Mouse (Mus musculus): ENCODE measurements around the gene Mrtfa. TPM values are rescaled to one million over a fixed set of nuclear protein-coding genes. Genes with fewer than 3 reads are reported as not detected.
A peak's percentile ranks its signal among the peaks of the same experiment; 100 is the strongest.

Mrtfa gene
- polyA plus RNA-seq, 1 experiment from 2014 or later = 24.9 TPM

DNA sequence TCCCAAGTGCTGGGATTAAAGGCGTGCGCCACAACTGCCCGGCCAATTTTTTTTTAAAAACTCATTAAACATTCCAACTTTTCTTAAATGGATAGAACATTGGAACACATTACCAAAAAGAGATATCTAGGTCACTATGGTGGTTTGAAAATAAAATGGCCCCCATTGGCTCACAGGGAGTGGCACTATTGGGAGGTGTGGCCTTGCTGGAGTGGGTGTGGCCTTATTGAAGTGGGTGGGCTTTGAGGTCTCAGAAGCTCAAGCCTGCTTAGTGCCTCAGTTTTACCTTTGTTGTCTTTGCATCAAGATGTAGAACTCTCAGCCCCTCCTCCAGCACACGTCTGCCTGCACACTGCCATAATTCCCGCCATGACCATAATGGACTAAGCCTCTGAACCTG is 11.9 kb upstream of the Mrtfa start:
- H3K9ac ChIP-seq (ENCODE audit: low read length) = no peak overlapping the region
- no peak for ATAC-seq (ENCODE audit: low read depth)
- no peaks in the 10 kb centered on the region for H3K27me3 ChIP-seq (ENCODE audit: control insufficient read depth, insufficient read depth, low read depth, low read length)
- H3K4me3 ChIP-seq (ENCODE audit: low read length) = no peak overlapping the region
- 97% methylated on average over 5 of the region's 5 CpGs for WGBS
- H3K36me3 ChIP-seq (ENCODE audit: control insufficient read depth, insufficient read depth, low read length) = no peaks in the 10 kb centered on the region
- H3K4me1 ChIP-seq (replicated peaks; ENCODE audit: control insufficient read depth, insufficient read depth, low read length) = peaks cover 4% of the 10 kb centered on the region
- H3K4me2 ChIP-seq (ENCODE audit: low read depth, low read length) = no peak overlapping the region
- H3K9me3 ChIP-seq (ENCODE audit: control insufficient read depth, low read length) = peaks cover 3% of the 10 kb centered on the region; the same call in 1 of the 2 replicates
- H3K27ac ChIP-seq (ENCODE audit: low read length) = no peak overlapping the region

DNA sequence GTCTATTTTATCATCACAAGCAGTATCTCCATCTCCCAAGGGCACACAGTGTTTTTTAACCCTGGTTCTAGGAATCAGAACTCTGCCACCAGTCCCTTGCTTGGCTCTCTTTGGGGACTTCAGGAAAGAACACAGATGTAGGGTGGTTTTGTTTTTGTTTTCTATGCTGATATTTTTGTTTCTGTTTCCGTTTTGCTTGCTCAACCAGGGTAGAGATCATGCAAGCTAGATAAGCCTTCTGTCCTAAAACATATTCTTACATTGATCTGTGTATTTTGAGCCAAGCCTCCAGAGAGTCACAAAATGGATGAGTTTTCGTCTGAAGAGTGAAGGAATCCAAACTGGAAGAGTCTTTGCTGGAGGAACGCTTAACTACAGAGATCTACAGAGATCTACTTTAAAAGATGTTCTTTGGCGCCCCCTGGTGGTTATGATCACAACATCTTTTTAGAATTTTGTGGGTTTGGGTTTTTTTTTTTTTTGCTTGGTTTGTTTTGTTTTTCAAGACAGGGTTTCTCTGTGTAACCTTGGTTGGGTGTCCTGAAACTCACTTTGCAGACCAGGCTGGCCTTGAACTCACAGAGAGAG is 8.9 kb upstream of the Mrtfa start:
- no peaks in the 10 kb centered on the region for H3K36me3 ChIP-seq (ENCODE audit: control insufficient read depth, insufficient read depth, low read length)
- no peaks in the 10 kb centered on the region for H3K27me3 ChIP-seq (ENCODE audit: control insufficient read depth, insufficient read depth, low read depth, low read length)
- H3K27ac ChIP-seq (ENCODE audit: low read length) = peak overlapping the region; percentile 10; the same call in 1 of the 2 replicates
- 18% methylated on average over 4 of the region's 4 CpGs for WGBS
- ATAC-seq (ENCODE audit: low read depth) = peak; percentile 51; the same call in 1 of the 2 replicates
- no peak overlapping the region for H3K9ac ChIP-seq (ENCODE audit: low read length)
- H3K4me1 ChIP-seq (replicated peaks; ENCODE audit: control insufficient read depth, insufficient read depth, low read length) = peaks cover 4% of the 10 kb centered on the region
- no peak overlapping the region for H3K4me3 ChIP-seq (ENCODE audit: low read length)
- peaks cover 3% of the 10 kb centered on the region; the same call in 1 of the 2 replicates for H3K9me3 ChIP-seq (ENCODE audit: control insufficient read depth, low read length)
- peak overlapping the region; percentile 31; the same call in 1 of the 2 replicates for H3K4me2 ChIP-seq (ENCODE audit: low read depth, low read length)

DNA sequence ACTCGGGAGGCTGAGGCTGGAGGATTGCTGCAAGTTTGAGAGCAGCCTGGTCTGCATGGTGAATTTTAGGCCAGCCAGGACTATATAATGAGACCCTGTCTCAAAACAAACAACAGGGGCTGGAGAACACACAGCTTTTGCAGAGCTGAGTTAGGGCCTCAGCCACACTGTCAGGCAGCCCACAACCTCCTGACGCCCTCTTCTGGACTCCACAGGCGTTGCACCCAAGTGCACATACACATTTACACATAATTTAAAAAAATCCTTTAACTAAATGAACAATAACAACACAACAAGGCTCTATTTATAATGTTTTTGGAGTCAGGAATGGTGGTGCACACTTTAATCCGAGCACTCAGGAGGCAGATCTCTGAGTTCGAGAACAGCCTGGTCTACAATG is 7.9 kb upstream of the Mrtfa start:
- H3K9ac ChIP-seq (ENCODE audit: low read length) = no peak overlapping the region
- peaks cover 4% of the 10 kb centered on the region for H3K4me1 ChIP-seq (replicated peaks; ENCODE audit: control insufficient read depth, insufficient read depth, low read length)
- 93% methylated on average over 5 of the region's 5 CpGs for WGBS
- no peaks in the 10 kb centered on the region for H3K27me3 ChIP-seq (ENCODE audit: control insufficient read depth, insufficient read depth, low read depth, low read length)
- H3K9me3 ChIP-seq (ENCODE audit: control insufficient read depth, low read length) = peaks cover 3% of the 10 kb centered on the region; the same call in 1 of the 2 replicates
- H3K4me2 ChIP-seq (ENCODE audit: low read depth, low read length) = no peak overlapping the region
- H3K36me3 ChIP-seq (ENCODE audit: control insufficient read depth, insufficient read depth, low read length) = no peaks in the 10 kb centered on the region
- no peak overlapping the region for H3K4me3 ChIP-seq (ENCODE audit: low read length)
- ATAC-seq (ENCODE audit: low read depth) = no peak
- no peak overlapping the region for H3K27ac ChIP-seq (ENCODE audit: low read length)

DNA sequence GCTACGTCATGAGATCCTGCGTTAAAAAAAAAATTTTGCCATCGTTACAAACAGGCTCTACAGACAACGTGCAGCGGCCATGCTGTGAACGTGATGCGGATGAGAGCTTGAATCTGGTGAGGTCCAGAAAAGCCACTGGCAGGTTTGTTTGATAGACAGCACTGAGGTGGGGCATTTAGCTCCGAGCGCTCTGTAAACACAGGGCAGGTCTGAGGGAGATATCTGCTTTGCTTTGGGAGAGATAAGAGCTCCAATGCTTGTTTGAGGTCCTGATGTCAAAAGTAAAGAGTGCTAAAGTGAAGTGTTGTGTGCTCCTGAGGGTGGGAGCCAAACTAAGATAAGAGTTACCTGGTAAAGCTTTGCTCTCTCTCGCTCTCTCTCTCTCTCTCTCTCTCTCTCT is 6.6 kb upstream of the Mrtfa start:
- Histone ChIP-seq H3K9ac (ENCODE audit: low read length) (no peak overlapping the region), H3K4me2 (ENCODE audit: low read depth, low read length) (no peak overlapping the region), H3K27me3 (ENCODE audit: control insufficient read depth, insufficient read depth, low read depth, low read length) (no peaks in the 10 kb centered on the region), H3K36me3 (ENCODE audit: control insufficient read depth, insufficient read depth, low read length) (no peaks in the 10 kb centered on the region), H3K4me1 (replicated peaks; ENCODE audit: control insufficient read depth, insufficient read depth, low read length) (peaks cover 4% of the 10 kb centered on the region), H3K9me3 (ENCODE audit: control insufficient read depth, low read length) (peaks cover 3% of the 10 kb centered on the region; the same call in 1 of the 2 replicates), H3K4me3 (ENCODE audit: low read length) (no peak overlapping the region), H3K27ac (ENCODE audit: low read length) (no peak overlapping the region)
- WGBS = 51% methylated on average over 10 of the region's 10 CpGs
- 0 out of 2 replicates have a peak, but pooled peaks have one; percentile 29 for ATAC-seq (ENCODE audit: low read depth)

DNA sequence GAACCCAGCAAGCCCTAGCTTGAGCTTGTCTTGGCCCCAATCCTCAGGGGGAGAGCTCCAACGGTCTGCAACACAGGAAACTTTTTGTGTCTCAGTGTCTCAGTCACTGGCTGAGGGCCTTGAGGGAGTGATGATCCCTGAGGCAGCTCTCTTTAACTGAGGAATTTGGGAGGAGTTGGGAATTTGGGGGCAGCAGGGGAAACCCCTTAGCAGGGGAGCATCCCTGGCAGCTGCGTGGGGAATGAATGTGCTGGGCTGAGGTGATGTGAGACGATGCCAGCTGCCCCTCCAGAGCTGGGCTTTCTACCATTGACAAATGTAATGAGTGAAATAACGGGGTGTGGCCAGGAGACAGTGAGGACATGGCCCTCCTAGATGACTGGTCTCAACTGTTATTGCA is 4.9 kb upstream of the Mrtfa start:
- Histone ChIP-seq H3K27me3 (ENCODE audit: control insufficient read depth, insufficient read depth, low read depth, low read length) (no peaks in the 10 kb centered on the region), H3K27ac (ENCODE audit: low read length) (no peak overlapping the region), H3K4me1 (replicated peaks; ENCODE audit: control insufficient read depth, insufficient read depth, low read length) (peaks cover 12% of the 10 kb centered on the region), H3K4me3 (ENCODE audit: low read length) (no peak overlapping the region), H3K9ac (ENCODE audit: low read length) (no peak overlapping the region), H3K36me3 (ENCODE audit: control insufficient read depth, insufficient read depth, low read length) (no peaks in the 10 kb centered on the region), H3K4me2 (ENCODE audit: low read depth, low read length) (no peak overlapping the region), H3K9me3 (ENCODE audit: control insufficient read depth, low read length) (peaks cover 3% of the 10 kb centered on the region; the same call in 1 of the 2 replicates)
- 38% methylated on average over 4 of the region's 4 CpGs for WGBS
- ATAC-seq (ENCODE audit: low read depth) = no peak

DNA sequence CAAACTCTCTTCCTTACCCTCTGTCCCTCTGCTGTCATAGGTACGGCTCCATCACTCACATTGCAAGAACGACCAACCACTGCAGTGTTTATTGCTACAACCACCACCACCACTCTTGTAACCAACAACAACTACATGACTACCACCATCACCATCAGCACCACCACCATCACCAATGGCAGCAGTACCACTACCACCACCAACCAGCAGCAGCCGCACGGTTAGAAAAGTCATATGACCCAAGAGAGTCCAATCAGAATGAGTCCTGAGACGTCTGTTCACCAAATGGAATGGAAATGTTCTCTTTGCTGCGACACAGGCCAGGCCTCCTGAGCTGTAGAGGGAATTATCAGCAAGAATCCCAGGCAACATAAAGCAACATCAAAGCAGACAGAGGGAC is 4.2 kb upstream of the Mrtfa start:
- Histone ChIP-seq H3K4me1 (replicated peaks; ENCODE audit: control insufficient read depth, insufficient read depth, low read length) (peaks cover 12% of the 10 kb centered on the region), H3K9ac (ENCODE audit: low read length) (no peak overlapping the region), H3K4me3 (ENCODE audit: low read length) (no peak overlapping the region), H3K9me3 (ENCODE audit: control insufficient read depth, low read length) (peaks cover 3% of the 10 kb centered on the region; the same call in 1 of the 2 replicates), H3K36me3 (ENCODE audit: control insufficient read depth, insufficient read depth, low read length) (no peaks in the 10 kb centered on the region), H3K4me2 (ENCODE audit: low read depth, low read length) (no peak overlapping the region), H3K27ac (ENCODE audit: low read length) (no peak overlapping the region), H3K27me3 (ENCODE audit: control insufficient read depth, insufficient read depth, low read depth, low read length) (no peaks in the 10 kb centered on the region)
- WGBS = 85% methylated on average over 6 of the region's 6 CpGs
- no peak for ATAC-seq (ENCODE audit: low read depth)

DNA sequence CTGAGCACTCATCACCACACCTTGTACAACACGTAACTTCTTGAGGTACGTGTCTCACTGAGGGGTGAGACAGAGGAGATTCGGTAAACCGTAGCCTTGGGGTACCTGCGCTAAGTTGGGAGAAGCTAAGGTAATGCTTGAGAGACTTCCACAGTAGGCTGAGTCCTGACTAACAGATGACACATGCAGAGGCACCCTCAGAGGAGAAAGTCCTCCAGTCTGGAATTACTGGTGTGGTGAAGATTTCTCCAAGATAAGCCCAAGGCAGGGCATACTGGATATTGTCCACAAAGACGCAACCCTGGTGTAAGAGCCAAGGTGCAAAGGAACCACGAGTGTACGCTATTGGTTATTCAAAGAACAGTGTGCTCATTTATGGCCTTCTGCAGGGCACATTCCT is 2.3 kb upstream of the Mrtfa start:
- H3K27ac ChIP-seq (ENCODE audit: low read length) = no peak overlapping the region
- H3K4me1 ChIP-seq (replicated peaks; ENCODE audit: control insufficient read depth, insufficient read depth, low read length) = peaks cover 26% of the 10 kb centered on the region
- no peaks in the 10 kb centered on the region for H3K27me3 ChIP-seq (ENCODE audit: control insufficient read depth, insufficient read depth, low read depth, low read length)
- H3K36me3 ChIP-seq (ENCODE audit: control insufficient read depth, insufficient read depth, low read length) = no peaks in the 10 kb centered on the region
- no peak overlapping the region for H3K9ac ChIP-seq (ENCODE audit: low read length)
- H3K4me2 ChIP-seq (ENCODE audit: low read depth, low read length) = no peak overlapping the region
- H3K9me3 ChIP-seq (ENCODE audit: control insufficient read depth, low read length) = no peaks in the 10 kb centered on the region
- 88% methylated on average over 8 of the region's 8 CpGs for WGBS
- no peak for ATAC-seq (ENCODE audit: low read depth)
- H3K4me3 ChIP-seq (ENCODE audit: low read length) = no peak overlapping the region

DNA sequence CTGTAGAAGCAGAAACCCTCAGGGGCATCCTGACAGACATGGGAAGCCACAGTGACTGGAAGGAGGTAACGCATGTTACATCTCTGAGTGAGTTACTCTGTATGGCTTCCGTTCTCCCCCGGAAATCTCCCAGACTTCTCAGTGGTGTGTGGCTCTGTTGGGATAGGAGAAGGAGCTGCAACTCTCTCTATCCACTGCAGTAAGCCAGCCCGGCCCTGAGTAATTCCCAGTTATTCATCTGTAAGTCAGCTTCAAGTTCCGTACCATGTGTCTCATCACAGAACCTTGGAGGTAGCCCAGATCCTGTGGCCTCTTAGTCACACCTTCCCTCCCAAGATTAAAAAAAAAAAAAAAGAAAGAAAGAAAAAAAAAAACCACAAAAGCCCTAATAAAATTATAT is 1.8 kb upstream of the Mrtfa start:
- no peaks in the 10 kb centered on the region for H3K27me3 ChIP-seq (ENCODE audit: control insufficient read depth, insufficient read depth, low read depth, low read length)
- peaks cover 29% of the 10 kb centered on the region for H3K4me1 ChIP-seq (replicated peaks; ENCODE audit: control insufficient read depth, insufficient read depth, low read length)
- H3K4me2 ChIP-seq (ENCODE audit: low read depth, low read length) = no peak overlapping the region
- no peak overlapping the region for H3K27ac ChIP-seq (ENCODE audit: low read length)
- no peak overlapping the region for H3K4me3 ChIP-seq (ENCODE audit: low read length)
- H3K9ac ChIP-seq (ENCODE audit: low read length) = no peak overlapping the region
- H3K36me3 ChIP-seq (ENCODE audit: control insufficient read depth, insufficient read depth, low read length) = no peaks in the 10 kb centered on the region
- ATAC-seq (ENCODE audit: low read depth) = no peak
- no peaks in the 10 kb centered on the region for H3K9me3 ChIP-seq (ENCODE audit: control insufficient read depth, low read length)
- 84% methylated on average over 5 of the region's 5 CpGs for WGBS

DNA sequence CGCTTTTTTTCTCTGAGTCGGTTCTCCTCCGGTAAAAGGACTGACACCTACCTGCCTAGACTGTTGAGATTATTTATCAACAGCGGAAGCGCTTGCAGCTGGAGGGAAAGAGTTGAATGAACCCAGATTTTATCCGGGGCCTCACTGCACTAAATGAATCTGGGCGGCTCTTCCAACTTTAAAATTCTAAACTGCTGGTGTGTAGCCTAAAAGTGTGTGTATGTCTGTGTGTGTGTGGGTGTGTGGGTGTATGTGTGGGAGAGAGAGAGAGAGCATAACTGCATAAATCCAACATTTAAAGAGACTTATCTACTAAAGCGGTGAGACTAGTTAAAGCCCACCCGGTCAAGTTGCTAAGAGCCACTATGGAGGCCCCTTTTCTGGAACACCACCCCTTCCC is 746 bp upstream of the Mrtfa start:
- no peaks in the 10 kb centered on the region for H3K27me3 ChIP-seq (ENCODE audit: control insufficient read depth, insufficient read depth, low read depth, low read length)
- peak overlapping the region; percentile 60 for H3K4me3 ChIP-seq (ENCODE audit: low read length)
- H3K27ac ChIP-seq (ENCODE audit: low read length) = peak overlapping the region; percentile 63; the same call in 1 of the 2 replicates
- peak overlapping the region; percentile 66 for H3K4me2 ChIP-seq (ENCODE audit: low read depth, low read length)
- no peaks in the 10 kb centered on the region for H3K36me3 ChIP-seq (ENCODE audit: control insufficient read depth, insufficient read depth, low read length)
- H3K9ac ChIP-seq (ENCODE audit: low read length) = peak overlapping the region; percentile 75
- H3K9me3 ChIP-seq (ENCODE audit: control insufficient read depth, low read length) = no peaks in the 10 kb centered on the region
- peaks cover 31% of the 10 kb centered on the region for H3K4me1 ChIP-seq (replicated peaks; ENCODE audit: control insufficient read depth, insufficient read depth, low read length)
- ATAC-seq (ENCODE audit: low read depth) = no peak
- whole genome bisulfite sequencing = 19% methylated on average over 9 of the region's 9 CpGs

All from lung, embryonic 16.5 days (tissue).